Mouse (Mus musculus) MEL (cell line): ENCODE results near the gene Fgfr2. TPM values are rescaled to one million over a fixed set of nuclear protein-coding genes. Genes with fewer than 3 reads are reported as not detected.

Experiments used
- DNase-seq: peaks from one replicate; pipeline ENCODE4 v3.0.0; 2011; ENCODE audit warnings: low read depth, low spot score
- H3K27ac ChIP-seq: 2 replicates; pipeline ENCODE4 v1.5.1; 2012; ENCODE audit warnings: low read depth, mild to moderate bottlenecking, control low read depth, low read length, moderate library complexity; ENCODE audit not compliant: control insufficient read depth
- H3K27me3 ChIP-seq, 2 experiments: fragments of 150-350 bp in 1 of 2; sonication (generic) in 1 of 2; 2 replicates each; pipeline ENCODE4 v1.6.1; 2012; ENCODE audit warnings: low read length in 2 of 2, mild to moderate bottlenecking in 2 of 2, improper control_type of control experiment in 1 of 2, moderate library complexity in 1 of 2; ENCODE audit not compliant: insufficient read depth in 2 of 2, control insufficient read depth in 1 of 2
- H3K36me3 ChIP-seq, 2 experiments: 2 replicates each; pipeline ENCODE4 v1.6.1; 2012 to 2014; ENCODE audit warnings: low read length in 2 of 2, improper control_type of control experiment in 1 of 2, inconsistent platforms in 1 of 2, mild to moderate bottlenecking in 1 of 2; ENCODE audit not compliant: insufficient read depth in 2 of 2, control insufficient read depth in 1 of 2
- H3K4me1 ChIP-seq, 2 experiments: fragments of 150-350 bp in 1 of 2; sonication (generic) in 1 of 2; 2 replicates each; pipeline ENCODE4 v1.6.1; 2012; ENCODE audit warnings: low read length in 2 of 2, improper control_type of control experiment in 1 of 2, mild to moderate bottlenecking in 1 of 2; ENCODE audit not compliant: insufficient read depth in 2 of 2, control insufficient read depth in 1 of 2
- H3K4me3 ChIP-seq, 2 experiments: fragments of 150-350 bp in 1 of 2; sonication (generic) in 1 of 2; 2 replicates each; pipeline ENCODE4 v1.5.1; 2012; ENCODE audit warnings: low read depth in 2 of 2, low read length in 2 of 2, mild to moderate bottlenecking in 2 of 2, moderate library complexity in 2 of 2, control low read depth in 1 of 2, improper control_type of control experiment in 1 of 2; ENCODE audit not compliant: control insufficient read depth in 1 of 2, insufficient read depth in 1 of 2
- H3K79me2 ChIP-seq: 2 replicates; pipeline ENCODE4 v1.6.1; 2012; ENCODE audit warnings: mild to moderate bottlenecking, low read length, moderate library complexity; ENCODE audit not compliant: control insufficient read depth, poor library complexity, insufficient read depth
- H3K9ac ChIP-seq: 2 replicates; pipeline ENCODE4 v1.6.1; 2012; ENCODE audit warnings: low read depth, mild to moderate bottlenecking, control low read depth, low read length, moderate library complexity; ENCODE audit not compliant: control insufficient read depth, poor library complexity, severe bottlenecking
- H3K9me3 ChIP-seq: fragments of 150-350 bp; sonication (generic); replicated peaks from 2 replicates; pipeline ENCODE4 v1.6.1; 2012; ENCODE audit warnings: mild to moderate bottlenecking, low read length, improper control_type of control experiment, moderate library complexity; ENCODE audit not compliant: insufficient read depth
- BHLHE40 ChIP-seq: IDR thresholded peaks from 2 replicates; pipeline ENCODE4 v1.6.1; 2012; ENCODE audit warnings: low read depth, mild to moderate bottlenecking, inconsistent platforms, low read length, improper control_type of control experiment, borderline replicate concordance
- CHD1 ChIP-seq: IDR thresholded peaks from 2 replicates; pipeline ENCODE4 v1.6.1; 2012; ENCODE audit warnings: low read depth, mild to moderate bottlenecking, inconsistent platforms, low read length, improper control_type of control experiment
- CTCF ChIP-seq, 3 experiments: IDR thresholded peaks in 2 of 3; conservative IDR thresholded peaks in 1 of 3; 2 replicates each; pipeline ENCODE4 v1.5.1; 2011 to 2012; ENCODE audit warnings: low read length in 3 of 3, low read depth in 2 of 3, mild to moderate bottlenecking in 2 of 3, improper control_type of control experiment in 1 of 3, inconsistent platforms in 1 of 3, mixed read lengths in 1 of 3, moderate library complexity in 1 of 3; ENCODE audit not compliant: control insufficient read depth in 1 of 3, insufficient read depth in 1 of 3, poor library complexity in 1 of 3, severe bottlenecking in 1 of 3
- E2F4 ChIP-seq: IDR thresholded peaks from 2 replicates; pipeline ENCODE4 v1.6.1; 2011; ENCODE audit warnings: low read depth, low read length, improper control_type of control experiment, borderline replicate concordance
- EP300 ChIP-seq, 2 experiments: IDR thresholded peaks; 2 replicates each; pipeline ENCODE4 v1.6.1; 2011; ENCODE audit warnings: improper control_type of control experiment in 2 of 2, low read length in 2 of 2, low read depth in 1 of 2, mild to moderate bottlenecking in 1 of 2
- ETS1 ChIP-seq: IDR thresholded peaks from 2 replicates; pipeline ENCODE4 v1.6.1; 2012; ENCODE audit warnings: low read depth, mild to moderate bottlenecking, inconsistent platforms, low read length, improper control_type of control experiment, moderate library complexity
- HCFC1 ChIP-seq: IDR thresholded peaks from 2 replicates; pipeline ENCODE4 v1.6.1; 2012; ENCODE audit warnings: low read depth, mild to moderate bottlenecking, inconsistent platforms, low read length, improper control_type of control experiment, moderate library complexity
- JUND ChIP-seq: IDR thresholded peaks from 2 replicates; pipeline ENCODE4 v1.6.1; 2011; ENCODE audit warnings: low read depth, mild to moderate bottlenecking, improper control_type of control experiment, low read length
- KAT2A ChIP-seq: conservative IDR thresholded peaks from 2 replicates; pipeline ENCODE4 v1.6.1; 2012; ENCODE audit warnings: low read depth, low read length, improper control_type of control experiment, inconsistent platforms
- MAFK ChIP-seq: IDR thresholded peaks from 2 replicates; pipeline ENCODE4 v1.6.1; 2011; ENCODE audit warnings: low read depth, mild to moderate bottlenecking, low read length, improper control_type of control experiment, borderline replicate concordance
- MAX ChIP-seq: IDR thresholded peaks from 2 replicates; pipeline ENCODE4 v1.6.1; 2011; ENCODE audit warnings: low read length, improper control_type of control experiment
- MAZ ChIP-seq: IDR thresholded peaks from 2 replicates; pipeline ENCODE4 v1.6.1; 2012; ENCODE audit warnings: low read depth, mild to moderate bottlenecking, inconsistent platforms, low read length, improper control_type of control experiment
- MEF2A ChIP-seq: IDR thresholded peaks from 2 replicates; pipeline ENCODE4 v1.6.1; 2014; ENCODE audit warnings: low read depth, mild to moderate bottlenecking, inconsistent platforms, low read length, improper control_type of control experiment; ENCODE audit not compliant: poor library complexity, insufficient replicate concordance, severe bottlenecking; ENCODE audit errors: extremely low read depth
- MXI1 ChIP-seq: IDR thresholded peaks from 2 replicates; pipeline ENCODE4 v1.6.1; 2011; ENCODE audit warnings: mild to moderate bottlenecking, low read depth, low read length, improper control_type of control experiment
- MYB ChIP-seq: IDR thresholded peaks from 2 replicates; pipeline ENCODE4 v1.6.1; 2011; ENCODE audit warnings: mild to moderate bottlenecking, low read depth, low read length, improper control_type of control experiment
- MYC ChIP-seq: IDR thresholded peaks from 2 replicates; pipeline ENCODE4 v1.6.1; 2011; ENCODE audit warnings: low read depth, mild to moderate bottlenecking, low read length, improper control_type of control experiment, moderate library complexity
- NELFE ChIP-seq: IDR thresholded peaks from 2 replicates; pipeline ENCODE4 v1.6.1; 2011; ENCODE audit warnings: low read depth, low read length, improper control_type of control experiment
- UBTF ChIP-seq: IDR thresholded peaks from 2 replicates; pipeline ENCODE4 v1.6.1; 2012; ENCODE audit warnings: low read depth, mild to moderate bottlenecking, inconsistent platforms, low read length, improper control_type of control experiment, moderate library complexity, borderline replicate concordance; ENCODE audit not compliant: insufficient read depth
- ZMIZ1 ChIP-seq: IDR thresholded peaks from 2 replicates; pipeline ENCODE4 v1.6.1; 2012; ENCODE audit warnings: low read depth, mild to moderate bottlenecking, inconsistent platforms, low read length, improper control_type of control experiment, moderate library complexity
- polyA plus RNA-seq, 2 experiments: library from polyadenylated mRNA; stranded (reverse) in 1 of 2; unstranded in 1 of 2; fragments of >175 nt in 1 of 2; fragments of >200 nt in 1 of 2; gene quantifications; 2 replicates each; pipeline versions ENCODE4 v1.2.1 to v1.2.4; 2012; ENCODE audit warnings: low replicate concordance in 2 of 2, low read depth in 1 of 2; ENCODE audit not compliant: insufficient read length in 2 of 2, insufficient read depth in 1 of 2, missing spikeins in 1 of 2
- total RNA-seq: library from RNA; depleted of rRNA; stranded (reverse); fragments of 300-350 nt; gene quantifications from 2 replicates; pipeline ENCODE4 v1.2.3, GENCODE M21; 2012

Gene Fgfr2
- total and polyA plus RNA-seq, 3 experiments = not detected

DNA sequence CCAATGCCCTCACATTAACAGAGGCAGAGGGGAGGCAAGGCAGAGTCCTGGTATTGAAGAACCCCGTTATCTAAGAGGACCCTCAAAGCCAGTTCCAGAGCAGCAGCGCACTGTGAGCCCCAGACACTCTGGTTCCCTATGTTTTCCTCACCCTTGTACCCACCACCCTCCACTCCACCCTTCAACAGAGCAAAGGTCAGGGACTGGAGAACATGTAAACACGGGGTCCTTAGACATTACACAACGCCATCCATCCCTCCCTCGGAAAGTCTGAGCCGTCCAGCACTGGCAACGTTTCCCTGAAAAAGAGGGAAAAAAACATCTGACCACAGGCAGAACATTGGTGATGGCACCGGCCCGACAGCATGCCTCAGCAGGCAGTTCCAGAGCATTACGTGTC, 2323.7 kb downstream of the Fgfr2 start:
- Histone ChIP-seq H3K27me3 (no peaks in the 10 kb centered on the region), H3K9me3 (no peaks in the 10 kb centered on the region), H3K27ac (no peak overlapping the region), H3K79me2 (no peaks in the 10 kb centered on the region), H3K9ac (no peak overlapping the region), H3K4me3 (no peak overlapping the region), H3K36me3 (no peaks in the 10 kb centered on the region), H3K4me1 (no peaks in the 10 kb centered on the region)
- no peak for DNase-seq
- TF ChIP-seq MXI1 (no peak), ZMIZ1 (no peak), CHD1 (no peak), CTCF (IDR thresholded peaks at IDR 0.05 in 2 of 3, conservative IDR thresholded peaks at IDR 0.05 in 1 of 3; ENCODE audit: control insufficient read depth in 1 of 3, insufficient read depth in 1 of 3, low read depth in 2 of 3, low read length in 3 of 3, poor library complexity in 1 of 3, severe bottlenecking in 1 of 3) (no peak), UBTF (no peak), ETS1 (no peak), KAT2A (no peak), MAFK (no peak), NELFE (no peak), MYC (no peak), EP300 (IDR thresholded peaks at IDR 0.05; ENCODE audit: low read depth in 1 of 2, low read length in 2 of 2) (no peak)

DNA sequence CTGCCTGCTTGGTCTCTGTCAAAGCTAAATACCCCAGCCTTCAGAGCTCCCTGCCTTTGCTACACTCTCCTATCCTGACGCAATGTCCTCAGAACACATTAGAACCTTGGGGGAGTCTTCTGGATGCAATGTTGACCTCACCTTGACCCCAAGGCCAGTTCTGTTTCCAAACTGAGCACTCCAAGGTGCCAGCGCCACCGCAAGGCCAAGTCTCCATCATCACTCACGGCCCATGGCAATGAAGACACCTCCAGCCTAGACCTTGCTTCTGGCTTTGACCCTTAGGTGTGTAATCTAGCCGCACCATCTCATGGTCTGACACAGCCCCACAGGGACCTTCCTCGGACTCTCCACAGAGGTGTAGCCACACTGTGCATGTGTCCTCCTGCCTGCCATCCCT, 2325.6 kb downstream of the Fgfr2 start:
- no peaks in the 10 kb centered on the region for H3K79me2 ChIP-seq
- H3K4me1 ChIP-seq = no peaks in the 10 kb centered on the region
- TF ChIP-seq HCFC1 (no peak), NELFE (no peak), MEF2A (no peak), MAX (no peak), JUND (no peak), MXI1 (no peak), BHLHE40 (no peak), CTCF (IDR thresholded peaks at IDR 0.05 in 2 of 3, conservative IDR thresholded peaks at IDR 0.05 in 1 of 3; ENCODE audit: control insufficient read depth in 1 of 3, insufficient read depth in 1 of 3, low read depth in 2 of 3, low read length in 3 of 3, poor library complexity in 1 of 3, severe bottlenecking in 1 of 3) (no peak), UBTF (no peak), E2F4 (no peak), MYB (no peak), MAZ (no peak)
- TF ChIP-seq, all 39 proteins: peak for 0
- no peak for DNase-seq
- no peak overlapping the region for H3K9ac ChIP-seq
- H3K36me3 ChIP-seq = no peaks in the 10 kb centered on the region
- H3K9me3 ChIP-seq = no peaks in the 10 kb centered on the region
- no peak overlapping the region for H3K27ac ChIP-seq
- H3K4me3 ChIP-seq = no peak overlapping the region
- no peaks in the 10 kb centered on the region for H3K27me3 ChIP-seq
